Mouse (Mus musculus) heart, postnatal 36 days (tissue): ENCODE data around the gene Kcnn3. TPM values are rescaled to one million over a fixed set of nuclear protein-coding genes. Genes with fewer than 3 reads are reported as not detected.
A peak's percentile ranks its signal among the peaks of the same experiment; 100 is the strongest.

Experiments used
- DNase-seq, 2 experiments: peaks; one replicate each; pipeline ENCODE4 v3.0.0; 2021 to 2022
- intact Hi-C: fragments of 180-260 bp; cut with DNase I; formaldehyde crosslinking; loops from one replicate; pipeline ENCODE4 v1.15.1; 2025
- total RNA-seq, 2 experiments: library from RNA; stranded (reverse); gene quantifications; 2 replicates each; pipeline ENCODE4 v1.2.3; 2021

Gene Kcnn3
- total RNA-seq, 2 experiments from 2014 or later, result 1.9 to 2.3 TPM

GRCm38 (mm10) chr3:89515444-89515843 is 4.5 kb upstream of the Kcnn3 start:
- DNase-seq, result no peak
- intact Hi-C loops, result loop anchor here (10.0 kb wide), 1 partner anchor 339 kb away; no protein-coding TSS in a partner anchor

- intact Hi-C loops, result loop anchor here (10.0 kb wide), 1 partner anchor 338 kb away; no protein-coding TSS in a partner anchor
- no peak for DNase-seq
These were observed 3.6 kb upstream of the Kcnn3 start for GRCm38 (mm10) chr3:89516321-89516720.

GRCm38 (mm10) chr3:89520618-89521502 is 896 bp downstream of the Kcnn3 start:
- intact Hi-C loops, result loop anchor here (2.0 kb wide), 1 partner anchor 58 kb away; no protein-coding TSS in a partner anchor
- peak in 1 of 2 experiments; percentile 56 for DNase-seq

GRCm38 (mm10) chr3:89521503-89521854 is 1.5 kb downstream of the Kcnn3 start:
- no peak for DNase-seq
- intact Hi-C loops, result loop anchor here (2.0 kb wide), 1 partner anchor 57 kb away; no protein-coding TSS in a partner anchor

GRCm38 (mm10) chr3:89522450-89523128 is 2.6 kb downstream of the Kcnn3 start:
- intact Hi-C loops, result no loop called here
- peak in 1 of 2 experiments; percentile 31 for DNase-seq

- no peak for DNase-seq
- intact Hi-C loops, result no loop called here
These were observed 6.5 kb downstream of the Kcnn3 start for GRCm38 (mm10) chr3:89526298-89527090.

GRCm38 (mm10) chr3:89529796-89530195 is 9.8 kb downstream of the Kcnn3 start:
- DNase-seq, result no peak
- intact Hi-C loops, result no loop called here

- DNase-seq, result peak; percentile 59 to 64
- intact Hi-C loops, result no loop called here
These were observed 14.7 kb downstream of the Kcnn3 start for GRCm38 (mm10) chr3:89534566-89535097.

- intact Hi-C loops, result no loop called here
- DNase-seq, result no peak
These were observed 15.2 kb downstream of the Kcnn3 start for GRCm38 (mm10) chr3:89535147-89535546.

- intact Hi-C loops, result no loop called here
- no peak for DNase-seq
These were observed 19.2 kb downstream of the Kcnn3 start for GRCm38 (mm10) chr3:89539036-89539739.

- no peak for DNase-seq
- intact Hi-C loops, result no loop called here
These were observed 19.9 kb downstream of the Kcnn3 start for GRCm38 (mm10) chr3:89539740-89540370.

- no peak for DNase-seq
- intact Hi-C loops, result no loop called here
These were observed 20.4 kb downstream of the Kcnn3 start for GRCm38 (mm10) chr3:89540371-89540743.

- intact Hi-C loops, result no loop called here
- no peak for DNase-seq
These were observed 27.0 kb downstream of the Kcnn3 start for GRCm38 (mm10) chr3:89546951-89547350.

- intact Hi-C loops, result no loop called here
- DNase-seq, result no peak
These were observed 28.8 kb downstream of the Kcnn3 start for GRCm38 (mm10) chr3:89548805-89549204.

- intact Hi-C loops, result no loop called here
- DNase-seq, result peak in 1 of 2 experiments; percentile 10
These were observed 29.5 kb downstream of the Kcnn3 start for GRCm38 (mm10) chr3:89549488-89549887.

GRCm38 (mm10) chr3:89551880-89552279 is 31.9 kb downstream of the Kcnn3 start:
- no peak for DNase-seq
- intact Hi-C loops, result no loop called here

- DNase-seq, result no peak
- intact Hi-C loops, result no loop called here
These were observed 33.5 kb downstream of the Kcnn3 start for GRCm38 (mm10) chr3:89553432-89553831.

- intact Hi-C loops, result no loop called here
- no peak for DNase-seq
These were observed 34.0 kb downstream of the Kcnn3 start for GRCm38 (mm10) chr3:89553946-89554345.

- intact Hi-C loops, result no loop called here
- DNase-seq, result no peak
These were observed 34.6 kb downstream of the Kcnn3 start for GRCm38 (mm10) chr3:89554587-89554986.
